Mouse (Mus musculus): ENCODE measurements around the gene Zbtb43. TPM values are rescaled to one million over a fixed set of nuclear protein-coding genes. Genes with fewer than 3 reads are reported as not detected.

Gene Zbtb43
- polyA plus RNA-seq, 1 experiment from 2014 or later = 31.2 TPM

- ATAC-seq (ENCODE audit: low FRiP score) (no peak), DNase-seq (ENCODE audit: low spot score) (peak; percentile 74)
- Histone ChIP-seq H3K4me1 (replicated peaks; ENCODE audit: control insufficient read depth, insufficient read depth, low read length) (no peaks in the 10 kb centered on the region), H3K36me3 (ENCODE audit: control insufficient read depth, insufficient read depth, low read length) (no peaks in the 10 kb centered on the region), H3K27ac (ENCODE audit: low read depth, low read length) (no peak overlapping the region), H3K9me3 (ENCODE audit: control insufficient read depth, low read length) (no peaks in the 10 kb centered on the region), H3K4me3 (ENCODE audit: low read depth, low read length) (no peak overlapping the region), H3K27me3 (ENCODE audit: control insufficient read depth, insufficient read depth, low read length) (no peaks in the 10 kb centered on the region), H3K9ac (ENCODE audit: low read depth, low read length) (no peak overlapping the region), H3K4me2 (replicated peaks; ENCODE audit: low read depth, low read length) (no peak overlapping the region)
- 32% methylated on average over 7 of the region's 7 CpGs for WGBS
Observed at GRCm38 (mm10) chr2:33402236-33402635, 66.1 kb downstream of the Zbtb43 start.

DNA sequence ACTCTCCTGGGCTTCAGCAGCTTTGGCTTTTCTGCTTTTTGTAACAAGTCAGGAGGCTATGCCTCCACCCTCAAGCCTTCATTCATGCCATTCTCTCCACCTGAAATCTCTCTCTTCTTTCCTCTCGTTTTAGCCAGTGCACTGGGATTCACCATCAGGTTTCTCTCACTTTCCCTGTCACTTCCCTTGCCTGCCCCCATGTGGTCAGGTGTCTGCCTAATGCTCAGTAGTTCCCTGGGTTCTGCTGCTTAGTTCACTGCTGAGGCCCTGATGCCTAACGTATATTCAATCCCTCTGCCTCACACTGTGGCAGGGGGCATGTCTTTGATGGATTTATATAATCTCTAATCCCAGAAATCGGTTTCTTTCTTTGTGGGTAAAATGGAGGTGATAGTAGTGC lies 67.1 kb downstream of the Zbtb43 start:
- Histone ChIP-seq H3K4me2 (replicated peaks; ENCODE audit: low read depth, low read length) (no peak overlapping the region), H3K4me1 (replicated peaks; ENCODE audit: control insufficient read depth, insufficient read depth, low read length) (no peaks in the 10 kb centered on the region), H3K27ac (ENCODE audit: low read depth, low read length) (no peak overlapping the region), H3K27me3 (ENCODE audit: control insufficient read depth, insufficient read depth, low read length) (no peaks in the 10 kb centered on the region), H3K36me3 (ENCODE audit: control insufficient read depth, insufficient read depth, low read length) (no peaks in the 10 kb centered on the region), H3K4me3 (ENCODE audit: low read depth, low read length) (no peak overlapping the region), H3K9ac (ENCODE audit: low read depth, low read length) (no peak overlapping the region), H3K9me3 (ENCODE audit: control insufficient read depth, low read length) (no peaks in the 10 kb centered on the region)
- 45% methylated on average over 3 of the region's 3 CpGs for WGBS
- ATAC-seq (ENCODE audit: low FRiP score) (no peak), DNase-seq (ENCODE audit: low spot score) (no peak)

DNA sequence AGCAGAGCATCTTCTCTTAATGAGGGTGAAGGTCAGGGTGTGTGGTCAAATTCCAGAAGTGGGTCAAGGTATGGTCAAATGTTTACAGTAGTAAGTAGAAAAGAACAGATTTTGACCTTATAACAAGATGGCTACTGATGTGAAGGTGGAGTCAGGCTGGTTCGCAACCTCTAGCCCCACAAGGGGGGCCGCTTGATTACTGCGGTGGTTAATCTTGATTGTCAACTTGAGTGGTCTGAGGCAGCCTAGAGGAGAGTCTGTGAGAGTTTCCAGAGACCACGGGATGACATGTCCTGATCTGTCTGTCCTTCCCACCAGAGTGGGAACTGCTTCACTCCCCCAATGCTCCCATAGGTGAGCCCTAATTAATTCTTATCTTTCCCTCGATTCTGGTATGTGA lies 67.8 kb downstream of the Zbtb43 start:
- Histone ChIP-seq H3K27me3 (ENCODE audit: control insufficient read depth, insufficient read depth, low read length) (no peaks in the 10 kb centered on the region), H3K4me3 (ENCODE audit: low read depth, low read length) (no peak overlapping the region), H3K4me1 (replicated peaks; ENCODE audit: control insufficient read depth, insufficient read depth, low read length) (no peaks in the 10 kb centered on the region), H3K9me3 (ENCODE audit: control insufficient read depth, low read length) (no peaks in the 10 kb centered on the region), H3K27ac (ENCODE audit: low read depth, low read length) (no peak overlapping the region), H3K9ac (ENCODE audit: low read depth, low read length) (no peak overlapping the region), H3K36me3 (ENCODE audit: control insufficient read depth, insufficient read depth, low read length) (no peaks in the 10 kb centered on the region), H3K4me2 (replicated peaks; ENCODE audit: low read depth, low read length) (no peak overlapping the region)
- ATAC-seq (ENCODE audit: low FRiP score) = no peak
- DNase-seq (ENCODE audit: low spot score) = no peak
- WGBS = 88% methylated on average over 5 of the region's 5 CpGs

Other genes starting within 250 kb of the Zbtb43 start
- 19.0 and 20.6 TPM in 2 replicates for gene Ralgps1, start 97.1 kb downstream of the Zbtb43 start, polyA plus RNA-seq (2014; fragmentation: Nextera tagmentation; extraction: Ambion mirVana)
- gene Zbtb34, start 37.2 kb downstream of the Zbtb43 start, polyA plus RNA-seq (2014; fragmentation: Nextera tagmentation; extraction: Ambion mirVana) = 8.0 and 8.5 TPM in 2 replicates
- 4.2 and 5.0 TPM in 2 replicates for gene Lmx1b, start 172.0 kb upstream of the Zbtb43 start, polyA plus RNA-seq (2014; fragmentation: Nextera tagmentation; extraction: Ambion mirVana)

All from hindbrain, embryonic 11.5 days (tissue).